Mouse (Mus musculus): ENCODE data around the gene Cdc6. TPM values are rescaled to one million over a fixed set of nuclear protein-coding genes. Genes with fewer than 3 reads are reported as not detected.
"Not testable (repeated sequence)": the region's sequence is repeated elsewhere in the genome, so short reads cannot be mapped to it uniquely, and the experiment has no call there.

Cdc6 gene
- total and polyA plus RNA-seq, 3 experiments, result 4.1 to 63.4 (median 60.7) TPM

- TF ChIP-seq GATA1 (IDR thresholded peaks at IDR 0.05; ENCODE audit: borderline replicate concordance, low read length), result no peak
- Histone ChIP-seq H3K27me3 (ENCODE audit: insufficient read depth, low read length) (peaks cover 32% of the 10 kb centered on the region), H3K9me3 (replicated peaks) (no peaks in the 10 kb centered on the region), H3K4me1 (ENCODE audit: insufficient read depth, low read depth, low read length) (peaks cover 87% of the 10 kb centered on the region), H3K4me3 (ENCODE audit: low read depth, low read length) (peak overlapping the region; percentile 55; the same call in 1 of the 2 replicates), H3K36me3 (replicated peaks) (no peaks in the 10 kb centered on the region)
- DNase-seq (ENCODE audit: low spot score) (no peak), ATAC-seq (ENCODE audit: extremely low read depth, insufficient number of reproducible peaks, low FRiP score, poor library complexity, severe bottlenecking) (no peak)
Observed at GRCm38 (mm10) chr11:98933151-98933550, 25.6 kb downstream of the Cdc6 start.

- not testable (repeated sequence) for H3K4me3 ChIP-seq (ENCODE audit: low read depth, low read length); ATAC-seq (ENCODE audit: extremely low read depth, insufficient number of reproducible peaks, low FRiP score, poor library complexity, severe bottlenecking); DNase-seq (ENCODE audit: low spot score); H3K36me3 ChIP-seq (replicated peaks); H3K9me3 ChIP-seq (replicated peaks)
- Histone ChIP-seq H3K4me1 (ENCODE audit: insufficient read depth, low read depth, low read length) (peaks cover 87% of the 10 kb centered on the region), H3K27me3 (ENCODE audit: insufficient read depth, low read length) (peaks cover 32% of the 10 kb centered on the region)
Observed at GRCm38 (mm10) chr11:98933847-98934246, 26.2 kb downstream of the Cdc6 start.

- Histone ChIP-seq H3K9me3 (replicated peaks) (no peaks in the 10 kb centered on the region), H3K27me3 (ENCODE audit: insufficient read depth, low read length) (peaks cover 31% of the 10 kb centered on the region), H3K4me1 (ENCODE audit: insufficient read depth, low read depth, low read length) (peaks cover 87% of the 10 kb centered on the region), H3K4me3 (ENCODE audit: low read depth, low read length) (no peak overlapping the region), H3K36me3 (replicated peaks) (peaks cover 6% of the 10 kb centered on the region)
- TF ChIP-seq POLR2AphosphoS5 (IDR thresholded peaks at IDR 0.05; ENCODE audit: insufficient replicate concordance, low read depth, low read length) (no peak), GATA1 (IDR thresholded peaks at IDR 0.05; ENCODE audit: borderline replicate concordance, low read length) (no peak), GATA2 (IDR thresholded peaks at IDR 0.05; ENCODE audit: borderline replicate concordance, low read depth, low read length) (no peak), CTCF (IDR thresholded peaks at IDR 0.05; ENCODE audit: low read depth, low read length) (no peak), TAL1 (conservative IDR thresholded peaks at IDR 0.05; ENCODE audit: low read depth, low read length) (no peak)
- ATAC-seq (ENCODE audit: extremely low read depth, insufficient number of reproducible peaks, low FRiP score, poor library complexity, severe bottlenecking), result no peak
- no peak for DNase-seq (ENCODE audit: low spot score)
Observed at GRCm38 (mm10) chr11:98934367-98934766, 26.8 kb downstream of the Cdc6 start.

GRCm38 (mm10) chr11:98935123-98935522, 27.5 kb downstream of the Cdc6 start:
- ATAC-seq (ENCODE audit: extremely low read depth, insufficient number of reproducible peaks, low FRiP score, poor library complexity, severe bottlenecking), result no peak
- no peak for DNase-seq (ENCODE audit: low spot score)
- peaks cover 27% of the 10 kb centered on the region for H3K27me3 ChIP-seq (ENCODE audit: insufficient read depth, low read length)

GRCm38 (mm10) chr11:98936170-98936569, 28.6 kb downstream of the Cdc6 start:
- Histone ChIP-seq H3K27me3 (ENCODE audit: insufficient read depth, low read length) (peaks cover 24% of the 10 kb centered on the region), H3K36me3 (replicated peaks) (peaks cover 21% of the 10 kb centered on the region), H3K4me3 (ENCODE audit: low read depth, low read length) (peak overlapping the region; percentile 81; the same call in 1 of the 2 replicates), H3K9me3 (replicated peaks) (no peaks in the 10 kb centered on the region), H3K4me1 (ENCODE audit: insufficient read depth, low read depth, low read length) (peaks cover 87% of the 10 kb centered on the region)
- DNase-seq (ENCODE audit: low spot score), result no peak
- TF ChIP-seq GATA2 (IDR thresholded peaks at IDR 0.05; ENCODE audit: borderline replicate concordance, low read depth, low read length), result no peak
- TF ChIP-seq POLR2AphosphoS5 (IDR thresholded peaks at IDR 0.05; ENCODE audit: insufficient replicate concordance, low read depth, low read length), result no peak
- no peak for TF ChIP-seq TAL1 (conservative IDR thresholded peaks at IDR 0.05; ENCODE audit: low read depth, low read length)
- no peak for TF ChIP-seq CTCF (IDR thresholded peaks at IDR 0.05; ENCODE audit: low read depth, low read length)
- no peak for TF ChIP-seq GATA1 (IDR thresholded peaks at IDR 0.05; ENCODE audit: borderline replicate concordance, low read length)
- ATAC-seq (ENCODE audit: extremely low read depth, insufficient number of reproducible peaks, low FRiP score, poor library complexity, severe bottlenecking), result no peak

More at GRCm38 (mm10) chr11:98935123-98935522, 27.5 kb downstream of the Cdc6 start:
- H3K36me3 ChIP-seq (replicated peaks), result peaks cover 13% of the 10 kb centered on the region
- no peaks in the 10 kb centered on the region for H3K9me3 ChIP-seq (replicated peaks)
- H3K4me1 ChIP-seq (ENCODE audit: insufficient read depth, low read depth, low read length), result peaks cover 87% of the 10 kb centered on the region
- TF ChIP-seq POLR2AphosphoS5 (IDR thresholded peaks at IDR 0.05; ENCODE audit: insufficient replicate concordance, low read depth, low read length) (no peak), CTCF (IDR thresholded peaks at IDR 0.05; ENCODE audit: low read depth, low read length) (no peak), GATA2 (IDR thresholded peaks at IDR 0.05; ENCODE audit: borderline replicate concordance, low read depth, low read length) (no peak)
- H3K4me3 ChIP-seq (ENCODE audit: low read depth, low read length), result no peak overlapping the region

- no peak for ATAC-seq (ENCODE audit: extremely low read depth, insufficient number of reproducible peaks, low FRiP score, poor library complexity, severe bottlenecking)
- H3K36me3 ChIP-seq (replicated peaks), result peaks cover 21% of the 10 kb centered on the region
- peaks cover 87% of the 10 kb centered on the region for H3K4me1 ChIP-seq (ENCODE audit: insufficient read depth, low read depth, low read length)
- H3K9me3 ChIP-seq (replicated peaks), result no peaks in the 10 kb centered on the region
- peaks cover 21% of the 10 kb centered on the region for H3K27me3 ChIP-seq (ENCODE audit: insufficient read depth, low read length)
- peak overlapping the region; percentile 81 for H3K4me3 ChIP-seq (ENCODE audit: low read depth, low read length)
- TF ChIP-seq POLR2AphosphoS5 (IDR thresholded peaks at IDR 0.05; ENCODE audit: insufficient replicate concordance, low read depth, low read length) (no peak), CTCF (IDR thresholded peaks at IDR 0.05; ENCODE audit: low read depth, low read length) (no peak), TAL1 (conservative IDR thresholded peaks at IDR 0.05; ENCODE audit: low read depth, low read length) (no peak), GATA1 (IDR thresholded peaks at IDR 0.05; ENCODE audit: borderline replicate concordance, low read length) (no peak), GATA2 (IDR thresholded peaks at IDR 0.05; ENCODE audit: borderline replicate concordance, low read depth, low read length) (no peak)
- no peak for DNase-seq (ENCODE audit: low spot score)
Observed at GRCm38 (mm10) chr11:98936606-98937409, 29.2 kb downstream of the Cdc6 start.
